In the genomic region with DNA sequence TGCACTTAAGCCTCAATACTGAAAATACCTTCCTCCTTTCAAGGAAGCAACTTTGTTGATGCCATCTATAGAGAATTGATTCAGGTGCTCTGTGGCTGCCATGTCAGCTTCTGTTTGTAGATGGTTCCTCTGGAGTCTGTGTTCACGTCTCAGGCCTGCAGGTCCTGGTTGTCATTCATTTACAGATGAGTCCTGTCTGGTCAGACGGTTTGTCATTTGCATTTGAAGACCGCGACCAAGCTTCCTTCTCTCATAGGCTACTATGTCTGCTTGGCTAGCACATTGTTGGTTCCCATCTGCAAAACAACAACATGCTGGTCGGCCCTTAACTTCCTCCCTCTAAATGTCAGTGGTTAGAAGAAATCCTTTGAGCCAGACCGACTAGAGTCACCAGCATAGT, we compare ENCODE assay signal across 25 mouse cellular contexts.
"Had no signal": no experiment of that assay in that cellular context is flagged by ENCODE, and none has a peak within 500 bp of the region (broad histone marks: within the 10 kb centered on the region; RNA-seq: fewer than 3 reads in every experiment).

No protein-coding gene starts in this region.

- H3K4me1 ChIP-seq: heart, embryonic 15.5 days; hindbrain, embryonic 15.5 days; limb, embryonic 10.5 days; liver, embryonic 12.5 days had no signal

- H3K27me3 ChIP-seq: hindbrain, embryonic 13.5 days; hindbrain, embryonic 15.5 days; limb, embryonic 12.5 days; liver, embryonic 12.5 days had no signal

- H3K4me3 ChIP-seq: heart, adult 2 months; heart, embryonic 13.5 days; heart, embryonic 15.5 days; hindbrain, embryonic 13.5 days; hindbrain, embryonic 15.5 days; layer of hippocampus, adult 2 months; left cerebral cortex, adult 2 months; limb, embryonic 10.5 days; limb, embryonic 12.5 days; liver, embryonic 12.5 days had no signal

- H3K9ac ChIP-seq: heart, embryonic 13.5 days; heart, embryonic 15.5 days; hindbrain, embryonic 13.5 days; hindbrain, embryonic 15.5 days; limb, embryonic 12.5 days; liver, embryonic 12.5 days; liver, embryonic 14.5 days had no signal

- ATAC-seq: hindbrain, postnatal 0 days; intestine, embryonic 16.5 days; liver, embryonic 12.5 days had no signal

- H3K9me3 ChIP-seq: heart, embryonic 13.5 days; heart, embryonic 15.5 days; hindbrain, embryonic 13.5 days; hindbrain, embryonic 15.5 days; limb, embryonic 10.5 days; limb, embryonic 12.5 days; liver, embryonic 12.5 days had no signal

- DNase-seq: gastrocnemius, postnatal 14 days; gastrocnemius, postnatal 36 days; heart, adult 11 months; heart, adult 2 months; heart, postnatal 14 days; heart, postnatal 36 days; kidney, adult 11 months; kidney, adult 2 months; kidney, adult 9 months; kidney, postnatal 10 days; kidney, postnatal 25 days; kidney, postnatal 4 days; liver had no signal

- H3K27ac ChIP-seq: heart, adult 2 months; heart, embryonic 13.5 days; heart, embryonic 15.5 days; hindbrain, embryonic 13.5 days; hindbrain, embryonic 15.5 days; hindbrain, postnatal 0 days; layer of hippocampus, adult 2 months; left cerebral cortex, adult 2 months; limb, embryonic 10.5 days; limb, embryonic 12.5 days; liver, embryonic 12.5 days; liver, embryonic 14.5 days had no signal

- H3K4me2 ChIP-seq: heart, embryonic 13.5 days; heart, embryonic 15.5 days; hindbrain, embryonic 13.5 days; hindbrain, embryonic 15.5 days; limb, embryonic 12.5 days; liver, embryonic 12.5 days had no signal

- H3K36me3 ChIP-seq: heart, embryonic 13.5 days; heart, embryonic 15.5 days; hindbrain, embryonic 13.5 days; hindbrain, embryonic 15.5 days; limb, embryonic 10.5 days; limb, embryonic 12.5 days; liver, embryonic 12.5 days had no signal
